Mouse (Mus musculus) mesoderm, embryonic 11.5 days (tissue): ENCODE results near the gene Serf2.

Experiments used
- DNase-seq: peaks from one replicate; pipeline ENCODE4 v3.0.0-alpha.2; 2012; ENCODE audit warnings: low read depth, low spot score

Gene Serf2

GRCm38 (mm10) chr2:121505942-121506882 lies 57.2 kb downstream of the Serf2 start, which contains the start of the genes Mfap1a and Wdr76:
Gene Mfap1a (minus strand): TSS chr2:121506665.
Gene Wdr76 (plus strand): TSS chr2:121506723.
- DNase-seq, result peak; percentile 90

- DNase-seq, result no peak
These were observed 58.4 kb downstream of the Serf2 start for GRCm38 (mm10) chr2:121507173-121507950.
